Mouse (Mus musculus): ENCODE measurements around the gene Lrg1. TPM values are rescaled to one million over a fixed set of nuclear protein-coding genes. Genes with fewer than 3 reads are reported as not detected.
"Not testable (repeated sequence)": the region's sequence is repeated elsewhere in the genome, so short reads cannot be mapped to it uniquely, and the experiment has no call there.

Gene Lrg1
- total RNA-seq, 2 experiments from 2014 or later = 1.7 to 6.9 TPM

DNA sequence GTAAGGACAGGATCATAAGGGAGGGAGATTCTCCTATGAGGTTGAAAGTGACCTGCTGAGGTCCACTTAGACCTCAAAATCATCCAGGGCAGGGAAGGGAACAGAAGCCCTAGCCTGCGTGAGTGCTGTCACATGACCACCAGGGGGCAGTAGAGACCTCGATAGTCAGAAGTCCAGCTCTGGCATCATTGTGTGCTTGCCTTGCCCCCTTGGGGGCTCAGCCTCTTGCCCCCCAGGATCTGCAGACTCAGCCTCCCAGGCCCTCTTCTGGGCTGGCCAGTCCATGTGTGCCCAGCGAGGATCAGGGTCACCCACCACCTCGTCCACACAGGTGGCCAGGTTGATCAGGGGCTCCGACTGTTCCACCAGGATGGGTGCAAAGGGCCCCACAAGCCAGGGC is 9.9 kb downstream of the Lrg1 start:
- peak; percentile 64 for ATAC-seq (replicated peaks; ENCODE audit: low FRiP score, poor library complexity, severe bottlenecking)

DNA sequence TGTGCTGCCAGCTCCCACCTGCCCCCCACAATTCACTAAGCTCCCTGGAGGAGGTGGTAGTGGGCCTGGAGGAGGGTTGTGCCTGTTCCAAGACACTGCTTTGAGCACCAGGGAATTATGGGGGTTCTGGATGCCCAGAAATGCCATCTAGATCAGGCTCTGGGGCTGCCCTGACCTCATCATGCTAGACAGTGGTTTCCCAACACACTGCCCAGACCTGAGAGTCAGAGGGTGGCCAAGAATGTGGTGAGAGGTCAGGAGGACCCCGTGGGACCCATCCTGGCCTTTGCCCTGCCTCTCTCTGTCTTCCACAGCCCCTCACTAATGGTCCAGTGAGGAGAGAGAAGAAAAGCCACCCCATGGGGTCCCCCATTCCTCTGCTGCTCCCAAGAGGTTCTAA is 10.8 kb downstream of the Lrg1 start:
- no peak for ATAC-seq (replicated peaks; ENCODE audit: low FRiP score, poor library complexity, severe bottlenecking)

DNA sequence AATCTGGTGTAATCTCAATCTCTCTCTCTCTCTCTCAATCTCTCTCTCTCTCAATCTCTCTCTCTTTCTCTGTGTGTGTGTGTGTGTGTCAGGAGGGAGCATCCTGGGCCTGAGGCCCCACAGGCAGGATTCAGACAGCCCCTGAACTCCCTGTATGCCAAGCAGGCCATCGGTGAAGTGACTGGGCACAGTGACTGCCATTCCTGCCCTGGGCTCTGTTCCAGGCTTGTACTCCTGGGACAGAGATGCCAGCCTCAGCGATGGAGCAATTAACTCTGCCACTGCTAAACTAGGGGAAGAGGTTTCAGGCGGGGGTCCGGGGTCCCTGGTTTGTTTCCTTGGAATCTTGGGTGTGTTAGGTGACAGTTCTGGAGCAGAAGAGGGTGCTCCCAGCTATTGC is 11.2 kb downstream of the Lrg1 start:
- no peak for ATAC-seq (replicated peaks; ENCODE audit: low FRiP score, poor library complexity, severe bottlenecking)

DNA sequence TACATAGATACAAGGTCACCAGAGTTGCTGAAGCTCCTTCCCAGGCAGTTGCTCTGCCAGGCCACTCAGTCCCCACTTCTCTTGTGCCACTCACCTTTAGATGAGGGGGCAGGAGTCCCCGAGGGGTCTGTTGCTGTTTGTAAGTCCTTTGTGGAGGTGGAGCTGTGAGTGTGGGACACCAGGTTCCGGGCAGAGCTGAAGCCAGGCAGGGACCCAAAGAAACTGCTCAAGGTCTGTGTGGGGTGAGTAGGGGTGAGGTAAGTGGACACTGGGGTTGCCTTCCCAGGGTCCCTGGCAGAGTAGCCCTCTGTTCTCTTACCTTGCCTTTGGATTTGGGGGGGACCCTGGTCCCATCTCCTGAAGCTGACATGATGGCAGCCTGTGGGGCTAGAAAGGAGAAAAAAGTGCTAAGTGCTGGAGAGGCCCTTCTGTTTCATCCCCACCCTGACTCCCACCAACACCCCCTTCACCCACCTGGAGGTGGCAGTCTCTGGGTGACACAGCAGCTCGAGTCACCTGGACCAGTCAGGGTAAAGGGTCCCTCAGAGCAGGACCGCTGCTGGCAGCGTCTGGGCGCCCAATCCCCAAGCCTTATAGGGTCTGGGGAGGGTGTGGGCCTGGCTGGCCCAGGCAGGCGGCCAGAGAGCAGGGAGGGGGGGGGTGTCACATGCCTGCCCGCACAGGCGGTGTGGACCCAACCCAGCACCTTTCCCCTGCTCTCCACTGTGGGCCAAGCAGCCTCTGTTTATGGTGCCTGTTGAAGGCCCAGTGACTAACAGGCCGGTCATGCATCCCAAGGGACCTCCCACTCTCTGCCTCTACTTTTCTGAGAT is 12.4 kb downstream of the Lrg1 start, which contains the start of gene Plin4:
TSS of gene Plin4 (minus strand) at position 585 of the 833 bp plus-strand sequence.
- ATAC-seq (replicated peaks; ENCODE audit: low FRiP score, poor library complexity, severe bottlenecking) = no peak

DNA sequence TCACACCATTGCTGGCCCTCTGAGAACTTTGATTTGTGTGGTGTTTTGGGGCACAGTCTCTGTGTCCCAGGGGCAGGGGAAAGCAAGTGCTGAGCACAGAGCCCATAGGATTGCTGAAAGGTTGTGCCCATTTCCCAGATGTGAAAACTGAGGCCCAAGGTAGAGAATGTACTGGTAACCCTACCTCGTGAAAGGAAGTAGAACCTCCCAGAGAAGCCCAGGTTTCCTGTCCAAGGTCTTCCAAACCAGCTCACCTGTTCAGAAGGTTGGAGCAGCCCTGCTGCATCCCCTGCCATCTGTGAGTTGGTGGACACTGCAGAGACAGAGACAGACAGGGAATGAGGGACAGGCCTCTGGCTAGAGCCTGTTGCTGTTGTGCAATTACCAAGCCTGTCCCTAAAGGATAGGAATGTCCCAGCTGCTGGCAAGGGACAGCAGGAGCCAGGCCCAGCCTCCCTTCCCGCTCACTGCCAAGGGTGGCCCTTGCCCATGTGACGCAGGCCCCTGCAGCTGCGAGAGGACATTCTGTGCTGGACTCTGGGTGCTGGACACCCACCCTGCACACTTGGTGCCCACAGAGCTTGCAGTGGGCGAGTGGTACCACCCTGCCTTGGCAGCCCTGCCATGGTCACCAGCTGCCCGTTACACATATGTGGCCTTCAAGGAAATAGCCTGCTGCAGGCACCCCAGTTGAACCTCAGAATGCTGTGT is 13.3 kb downstream of the Lrg1 start:
- ATAC-seq (replicated peaks; ENCODE audit: low FRiP score, poor library complexity, severe bottlenecking) = no peak

DNA sequence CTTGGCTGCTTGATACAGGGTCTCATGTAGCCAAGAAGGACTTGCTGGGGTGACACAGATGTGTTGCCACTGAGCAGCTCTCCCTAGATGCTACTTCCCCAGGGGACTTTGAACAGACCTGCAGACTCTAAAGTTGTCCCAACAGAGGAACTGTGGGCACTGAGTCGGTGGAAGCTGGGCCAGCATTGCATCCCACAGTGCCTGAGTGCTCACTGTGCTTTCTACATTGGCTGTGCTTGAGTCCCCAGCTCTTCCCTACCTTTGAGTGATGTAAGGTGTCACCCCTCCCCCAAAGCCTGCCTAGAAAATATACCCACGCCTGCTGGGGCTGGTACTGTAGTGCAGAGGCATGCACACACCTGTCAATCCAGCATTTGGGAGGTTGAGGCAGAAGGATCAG is 14.1 kb downstream of the Lrg1 start:
- no peak for ATAC-seq (replicated peaks; ENCODE audit: low FRiP score, poor library complexity, severe bottlenecking)

DNA sequence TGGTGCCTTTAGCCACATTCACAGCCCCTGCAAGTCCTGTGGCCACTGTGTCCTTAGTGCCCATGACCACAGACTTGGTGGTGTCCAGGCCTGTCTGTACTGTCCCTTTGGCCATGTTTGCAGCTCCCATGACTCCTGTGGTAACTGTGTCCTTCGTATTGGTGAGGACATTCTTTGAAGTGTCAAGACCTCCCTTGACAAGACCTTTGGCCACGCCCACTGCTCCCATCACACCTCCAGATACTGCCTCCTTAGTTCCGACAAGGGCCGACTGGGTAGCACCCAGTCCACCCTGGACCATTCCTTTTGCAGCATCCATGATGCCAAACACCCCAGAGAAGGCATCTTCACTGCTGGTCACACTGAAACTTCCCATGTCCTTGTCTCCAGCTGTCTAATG is 14.8 kb downstream of the Lrg1 start:
- ATAC-seq (replicated peaks; ENCODE audit: low FRiP score, poor library complexity, severe bottlenecking) = no peak

DNA sequence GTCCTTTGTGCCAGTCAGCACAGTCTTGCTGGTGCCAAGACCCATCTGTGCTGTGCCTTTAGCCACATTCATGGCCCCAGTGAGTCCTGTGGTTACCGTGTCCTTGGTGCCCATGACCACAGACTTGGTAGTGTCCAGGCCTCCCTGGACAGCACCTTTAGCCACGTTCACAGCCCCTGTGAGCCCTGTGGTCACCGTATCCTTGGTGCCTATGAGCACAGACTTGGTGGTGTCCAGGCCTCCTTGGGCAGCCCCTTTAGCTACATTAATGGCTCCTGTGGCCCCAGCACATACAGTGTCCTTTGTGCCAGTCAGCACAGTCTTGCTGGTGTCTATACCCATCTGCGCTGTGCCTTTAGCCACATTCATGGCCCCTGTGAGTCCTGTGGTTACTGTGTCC is 15.4 kb downstream of the Lrg1 start:
- not testable (repeated sequence) for ATAC-seq (replicated peaks; ENCODE audit: low FRiP score, poor library complexity, severe bottlenecking)

DNA sequence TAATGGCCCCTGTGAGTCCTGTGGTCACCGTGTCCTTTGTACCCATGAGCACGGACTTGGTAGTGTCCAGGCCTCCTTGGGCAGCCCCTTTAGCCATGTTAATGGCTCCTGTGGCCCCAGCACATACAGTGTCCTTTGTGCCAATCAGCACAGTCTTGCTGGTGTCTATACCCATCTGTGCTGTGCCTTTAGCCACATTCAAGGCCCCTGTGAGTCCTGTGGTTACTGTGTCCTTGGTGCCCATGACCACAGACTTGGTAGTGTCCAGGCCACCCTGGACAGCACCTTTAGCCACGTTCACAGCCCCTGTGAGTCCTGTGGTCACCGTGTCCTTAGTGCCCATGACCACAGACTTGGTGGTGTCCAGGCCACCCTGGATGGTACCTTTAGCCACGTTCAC is 17.0 kb downstream of the Lrg1 start:
- ATAC-seq (replicated peaks; ENCODE audit: low FRiP score, poor library complexity, severe bottlenecking) = not testable (repeated sequence)

DNA sequence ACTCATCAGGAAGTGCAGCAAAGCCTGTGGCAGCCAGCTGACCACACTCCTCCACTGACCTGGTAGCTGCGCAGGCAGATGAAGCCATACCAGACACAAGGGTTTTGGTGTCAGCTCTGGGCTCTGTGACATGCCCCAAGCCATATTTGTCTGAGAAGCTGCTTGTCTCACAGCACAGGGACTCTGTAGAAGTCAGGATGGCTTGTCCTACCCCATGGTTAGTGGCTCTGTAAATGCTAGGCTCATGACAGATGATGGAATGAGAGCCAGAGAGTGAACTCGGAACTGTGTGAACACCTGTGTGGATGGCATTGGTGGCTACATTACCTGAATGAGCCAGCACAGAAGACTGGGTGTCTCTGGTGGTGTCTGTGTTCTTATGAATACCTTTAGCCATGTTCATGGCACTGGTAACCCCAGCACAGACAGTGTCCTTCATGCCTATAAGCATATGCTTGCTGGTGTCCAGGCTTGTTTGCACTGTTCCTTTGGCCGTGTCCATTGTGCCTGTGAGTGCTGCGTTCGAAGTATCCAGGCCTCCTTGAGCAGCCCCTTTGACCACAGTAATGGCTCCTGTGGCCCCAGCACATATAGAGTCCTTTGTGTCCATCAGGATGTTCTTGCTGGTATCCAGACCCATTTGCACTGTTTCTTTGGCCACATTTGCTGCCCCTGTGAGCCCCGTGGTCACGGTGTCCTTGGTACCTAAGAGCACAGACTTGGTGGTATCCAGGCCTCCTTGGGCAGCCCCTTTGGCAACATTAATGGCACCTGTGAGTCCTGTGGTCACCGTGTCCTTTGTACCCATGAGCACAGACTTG is 18.1 kb downstream of the Lrg1 start:
- no peak for ATAC-seq (replicated peaks; ENCODE audit: low FRiP score, poor library complexity, severe bottlenecking)

DNA sequence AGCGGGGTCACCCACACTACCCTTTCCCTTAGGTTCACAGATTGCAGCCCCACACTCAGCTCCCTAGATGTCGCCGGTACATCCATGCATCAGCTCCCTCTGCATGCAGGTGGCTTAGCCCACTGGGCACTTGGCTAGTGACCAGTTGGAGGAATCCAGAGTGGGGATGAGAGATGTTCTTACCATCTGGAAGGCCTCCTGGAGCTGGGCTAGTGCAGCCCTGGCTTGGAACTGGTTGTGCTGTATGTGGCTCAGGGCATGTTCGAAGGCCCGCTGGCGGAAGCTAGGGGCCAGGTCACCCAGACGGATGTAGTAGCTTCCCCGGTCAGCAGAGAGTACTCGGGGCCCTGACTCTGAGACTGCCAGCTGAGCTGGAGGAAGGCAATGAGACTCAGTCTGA is 18.9 kb downstream of the Lrg1 start:
- no peak for ATAC-seq (replicated peaks; ENCODE audit: low FRiP score, poor library complexity, severe bottlenecking)

DNA sequence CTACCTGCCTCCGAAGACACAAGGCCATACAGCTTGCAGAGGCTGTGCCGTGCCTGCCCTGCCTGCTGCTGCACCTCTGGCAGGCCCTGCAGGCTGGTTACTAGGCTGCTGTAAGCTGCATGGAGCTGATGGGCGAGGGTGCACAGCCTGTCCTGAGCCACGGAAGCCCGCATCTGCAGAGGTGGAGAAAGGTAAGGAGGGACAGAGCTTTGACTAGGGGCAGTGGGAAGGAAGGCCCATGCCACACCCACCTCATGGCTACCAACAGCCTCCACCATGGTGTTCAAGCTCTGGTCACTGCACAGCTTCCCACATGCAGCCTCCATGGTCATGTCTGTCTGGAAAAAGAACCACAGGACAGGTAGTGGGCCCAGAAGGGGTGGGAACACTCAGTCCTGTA is 19.6 kb downstream of the Lrg1 start:
- no peak for ATAC-seq (replicated peaks; ENCODE audit: low FRiP score, poor library complexity, severe bottlenecking)

DNA sequence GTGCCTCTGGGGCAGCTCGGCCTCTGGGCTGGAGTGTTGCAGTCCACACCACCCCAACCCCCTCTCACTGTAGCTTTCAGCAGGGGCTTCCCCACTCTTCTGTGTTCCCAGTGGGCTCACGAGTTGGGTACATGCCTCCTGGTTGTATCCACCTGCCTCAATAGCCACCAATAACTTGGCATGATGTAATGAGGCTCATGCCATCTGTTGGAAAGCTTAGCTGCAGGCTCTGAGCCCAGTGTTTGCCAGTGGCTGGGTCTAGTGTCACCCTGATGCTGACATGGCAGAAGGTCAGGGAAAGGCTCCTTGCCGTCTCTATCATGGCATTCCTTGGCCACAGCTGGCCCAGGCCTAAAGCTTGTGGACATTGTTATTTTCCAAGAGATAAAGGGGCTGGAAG is 21.0 kb downstream of the Lrg1 start:
- no peak for ATAC-seq (replicated peaks; ENCODE audit: low FRiP score, poor library complexity, severe bottlenecking)

DNA sequence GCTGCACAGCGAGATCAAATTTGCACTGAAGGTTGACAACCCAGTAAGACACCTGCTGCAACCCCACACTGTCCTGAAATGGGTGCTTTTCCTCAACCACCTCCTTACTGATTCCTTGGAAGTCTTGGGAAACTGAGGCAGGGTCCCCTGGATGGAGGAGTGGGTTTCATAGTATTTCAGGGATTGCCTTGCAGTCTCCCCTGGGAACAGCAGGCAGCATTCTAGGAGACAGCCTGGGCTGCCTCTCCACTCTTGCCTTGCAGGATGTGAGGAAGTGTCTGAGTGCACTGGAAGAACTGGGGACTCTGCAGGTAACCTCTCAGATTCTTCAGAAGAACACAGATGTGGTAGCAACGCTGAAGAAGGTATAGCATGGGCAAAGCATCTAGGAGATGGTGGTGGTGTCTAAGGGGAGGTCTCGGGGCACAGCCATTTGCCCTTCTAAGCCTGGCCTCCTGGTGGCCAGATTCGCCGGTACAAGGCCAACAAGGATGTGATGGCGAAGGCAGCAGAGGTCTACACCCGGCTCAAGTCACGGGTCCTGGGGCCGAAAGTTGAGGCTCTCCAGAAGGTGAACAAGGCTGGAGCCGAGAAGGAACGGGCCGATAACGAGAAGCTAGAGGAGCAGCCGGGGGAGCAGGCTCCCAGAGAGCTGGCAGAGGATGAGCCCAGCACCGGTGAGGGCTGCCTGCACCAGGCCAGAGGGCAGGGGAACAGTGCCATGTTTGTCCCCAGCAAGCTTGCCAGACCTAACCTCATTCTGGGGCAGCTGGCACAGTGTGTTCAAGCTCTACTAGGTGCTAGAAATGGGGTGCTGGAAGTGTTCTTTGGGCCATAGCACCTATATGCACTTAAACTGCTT is 22.9 kb downstream of the Lrg1 start:
- ATAC-seq (replicated peaks; ENCODE audit: low FRiP score, poor library complexity, severe bottlenecking) = no peak

DNA sequence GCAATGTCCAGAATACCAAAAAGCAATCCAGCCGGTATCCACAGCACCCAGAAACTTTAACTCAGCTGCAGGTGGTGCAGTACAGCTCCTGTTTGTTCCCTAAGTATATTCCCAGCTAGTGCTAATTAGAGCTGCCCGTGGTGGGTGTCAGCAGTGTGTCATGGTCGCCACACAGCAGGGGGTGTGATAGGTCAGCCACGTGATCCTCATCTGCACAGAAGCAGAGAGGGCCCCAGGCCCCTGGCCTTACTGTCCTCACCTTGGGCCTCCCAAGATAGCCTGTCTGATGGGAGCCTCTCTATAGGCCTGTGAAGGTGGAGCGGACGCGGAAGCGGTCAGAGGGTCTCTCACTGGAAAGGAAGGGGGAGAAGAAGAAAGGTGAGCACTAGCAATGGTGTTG is 23.6 kb downstream of the Lrg1 start:
- no peak for ATAC-seq (replicated peaks; ENCODE audit: low FRiP score, poor library complexity, severe bottlenecking)

DNA sequence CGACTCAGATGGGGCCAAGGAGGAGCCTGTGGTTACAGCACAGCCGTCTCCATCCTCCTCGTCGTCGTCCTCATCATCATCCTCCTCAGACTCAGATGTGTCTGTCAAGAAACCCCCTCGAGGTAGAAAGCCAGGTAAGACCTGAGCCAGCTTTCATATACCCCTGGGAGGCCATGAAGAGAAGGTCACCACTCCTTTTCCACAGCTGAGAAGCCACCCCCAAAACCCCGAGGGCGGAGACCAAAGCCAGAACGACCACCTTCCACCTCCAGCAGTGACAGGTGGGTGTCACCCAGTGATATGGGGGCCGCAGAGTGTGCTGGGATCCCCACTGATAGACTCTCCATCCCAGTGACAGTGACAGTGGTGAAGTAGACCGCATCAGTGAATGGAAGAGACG is 24.9 kb downstream of the Lrg1 start:
- no peak for ATAC-seq (replicated peaks; ENCODE audit: low FRiP score, poor library complexity, severe bottlenecking)

DNA sequence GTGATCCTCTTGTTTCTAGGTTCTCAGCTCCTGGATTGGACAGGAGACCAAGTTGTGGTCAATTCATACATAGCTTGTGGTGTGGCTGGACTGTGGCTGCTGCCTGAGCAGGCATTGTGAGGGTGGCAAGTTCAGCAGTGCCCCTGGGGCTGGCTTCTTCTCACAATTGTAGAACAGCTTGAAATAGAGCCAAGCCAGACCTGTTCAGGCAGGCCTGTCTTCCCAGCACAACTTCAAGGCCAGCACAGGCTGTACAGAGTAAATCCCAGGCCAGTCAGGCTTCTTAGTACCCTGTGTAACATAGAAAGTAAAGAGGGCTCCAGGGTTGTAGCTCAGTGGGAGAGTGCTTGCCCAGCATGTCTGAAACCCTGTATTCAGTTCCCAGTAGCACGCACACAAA is 29.0 kb downstream of the Lrg1 start:
- ATAC-seq (replicated peaks; ENCODE audit: low FRiP score, poor library complexity, severe bottlenecking) = no peak

DNA sequence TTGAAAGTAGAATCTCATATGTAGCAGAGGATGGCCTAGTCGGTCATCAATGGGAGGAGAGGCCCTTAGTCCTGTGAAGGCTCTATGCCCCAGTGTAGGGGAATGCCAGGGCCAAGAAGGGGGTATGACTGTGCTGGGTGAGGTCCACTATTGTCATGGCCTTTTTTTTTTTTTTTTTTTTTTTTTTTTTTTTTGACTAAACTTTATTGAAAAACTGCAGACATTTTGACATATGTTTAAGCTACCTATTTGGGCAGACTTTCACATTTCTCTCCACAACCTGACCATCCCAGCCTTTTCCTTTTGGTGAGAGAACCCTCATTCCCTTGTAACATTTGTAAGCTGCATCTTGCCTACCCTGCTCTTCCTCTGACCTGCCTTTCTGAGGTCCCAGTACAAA is 29.5 kb downstream of the Lrg1 start:
- ATAC-seq (replicated peaks; ENCODE audit: low FRiP score, poor library complexity, severe bottlenecking) = no peak

DNA sequence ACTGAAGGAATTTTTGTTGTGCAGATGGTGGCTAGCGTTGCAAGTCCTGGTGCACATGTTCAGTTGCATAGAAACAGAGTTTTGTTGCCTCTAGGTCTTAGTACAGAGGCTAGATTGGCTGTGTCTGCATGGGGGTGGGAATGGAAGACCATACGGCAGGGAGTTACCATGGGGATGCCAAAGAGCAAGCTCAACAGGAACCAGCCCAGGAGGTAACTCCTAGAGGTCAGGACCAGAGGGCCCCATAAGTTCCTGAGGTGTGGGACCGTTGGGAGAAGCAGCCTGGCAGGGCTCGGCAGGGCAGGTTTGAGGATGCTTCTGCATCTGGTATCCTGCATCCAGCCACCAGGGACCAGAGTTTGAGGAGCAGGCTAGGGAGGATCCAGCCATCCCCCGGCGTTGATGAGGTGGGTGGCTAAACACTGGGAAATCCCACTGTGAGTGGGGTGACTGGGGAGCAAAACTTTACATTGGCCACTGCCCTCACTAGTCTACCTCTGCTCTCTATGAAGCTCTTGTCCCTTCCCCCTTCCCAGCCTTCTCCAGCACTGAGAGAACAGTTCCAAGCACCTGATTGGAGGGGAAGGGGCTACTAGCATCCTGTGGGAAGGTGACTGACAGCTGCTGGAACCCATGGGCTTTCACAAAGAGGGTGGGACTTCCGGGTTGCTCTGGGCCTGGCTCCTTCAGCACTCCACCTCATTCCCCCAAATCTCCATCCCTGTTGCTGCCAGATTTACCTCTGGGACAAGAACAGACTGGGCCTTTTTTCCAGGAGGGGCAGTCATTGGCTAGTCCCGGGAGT is 40.8 kb downstream of the Lrg1 start:
- no peak for ATAC-seq (replicated peaks; ENCODE audit: low FRiP score, poor library complexity, severe bottlenecking)
